Mouse (Mus musculus) thymus, postnatal 25 days (tissue): Measurements from ENCODE around the gene Ilf2.

Experiments used
- DNase-seq: peaks from one replicate; pipeline ENCODE4 v3.0.0; 2022

Gene Ilf2

DNA sequence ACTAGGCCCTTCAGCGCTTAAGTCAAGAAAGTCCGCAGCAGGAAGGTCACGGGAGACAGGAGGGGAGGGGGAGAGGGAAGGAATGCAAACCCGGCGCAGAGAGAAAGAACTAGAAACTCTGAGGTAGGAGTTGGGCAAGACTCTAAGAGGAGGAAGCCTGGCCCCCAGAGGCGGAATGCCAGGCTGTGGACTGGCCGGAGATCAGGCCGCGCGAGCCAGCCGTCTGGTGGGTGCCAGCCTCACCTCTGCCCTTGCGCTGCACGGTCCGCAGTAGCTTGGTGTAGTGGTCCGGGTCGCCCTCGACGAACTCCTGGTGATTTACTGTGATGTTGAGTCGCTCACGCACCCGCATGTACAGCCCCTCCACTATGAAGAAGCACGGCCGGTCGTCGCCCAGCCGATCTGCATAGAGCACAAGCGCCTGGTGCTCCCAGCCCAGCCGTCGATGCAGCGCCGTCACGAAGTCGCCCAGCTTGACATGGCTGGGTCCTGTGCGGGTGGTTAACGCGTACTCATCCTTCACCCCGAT, 11.3 kb upstream of the Ilf2 start:
- DNase-seq = no peak

DNA sequence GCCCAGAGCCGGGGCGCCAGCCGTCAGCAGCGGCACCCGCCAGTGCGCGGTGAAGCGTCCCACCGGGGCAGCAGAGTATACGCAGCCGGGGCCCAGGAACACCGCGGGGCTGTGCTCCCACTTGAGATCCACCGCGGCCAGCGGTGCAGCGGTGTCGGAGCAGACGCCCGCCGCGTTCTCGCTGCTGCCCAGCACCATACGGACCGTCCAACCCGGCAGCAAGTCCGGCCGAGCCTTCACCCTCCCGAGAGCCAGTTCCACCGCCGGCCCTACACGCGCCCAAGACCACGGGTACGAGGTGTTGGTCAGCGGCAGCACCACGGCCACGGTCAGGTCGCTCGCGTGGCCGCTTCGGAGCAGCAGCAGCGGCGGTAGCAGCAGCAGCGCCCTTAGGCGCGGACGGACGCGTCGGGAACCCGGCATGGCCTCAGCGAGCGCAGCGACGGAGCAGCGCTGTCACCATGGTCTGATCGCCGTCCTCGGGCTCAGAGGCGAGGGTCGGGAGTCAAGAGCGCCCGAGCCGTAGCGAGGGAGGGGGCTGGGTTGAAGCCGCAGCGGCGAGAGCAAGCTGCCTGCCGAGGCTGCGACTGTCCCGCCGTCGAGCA, 10.7 kb upstream of the Ilf2 start:
- peak; percentile 21 for DNase-seq

DNA sequence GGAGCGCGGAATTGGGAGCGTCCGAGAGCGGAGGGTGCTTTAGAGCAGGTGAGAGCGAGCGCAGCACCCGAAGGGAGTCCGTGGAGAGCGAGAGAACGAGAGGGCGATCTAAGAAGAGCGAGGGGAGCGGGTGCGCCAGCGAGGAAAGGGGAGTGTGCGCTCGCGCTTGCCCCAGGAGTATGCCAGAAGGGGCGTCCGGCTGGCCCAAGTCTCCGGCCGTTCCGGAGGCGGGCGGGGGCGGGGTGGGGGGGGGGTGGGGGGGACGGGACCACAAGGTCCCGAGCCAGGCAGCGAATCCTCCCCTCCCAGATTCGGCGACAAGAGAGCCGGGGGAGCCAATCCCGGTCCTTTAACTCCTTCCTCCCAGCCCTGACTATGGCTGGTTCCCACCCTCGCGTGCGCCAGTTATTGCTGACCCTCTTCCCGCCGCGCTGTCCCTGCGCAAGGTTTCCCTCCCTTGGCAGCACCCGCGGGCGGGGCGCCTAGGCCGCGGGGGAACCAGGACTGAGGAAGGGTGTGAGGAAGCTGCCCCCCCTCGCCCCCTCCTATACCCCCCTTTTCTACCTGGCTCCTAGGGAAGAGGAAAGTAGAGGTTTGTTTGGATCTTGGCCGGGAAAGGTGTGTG, 10.1 kb upstream of the Ilf2 start, which contains the start of gene Npr1:
Npr1 (minus strand) TSS at position 181 of the 625 bp plus-strand sequence.
- no peak for DNase-seq

DNA sequence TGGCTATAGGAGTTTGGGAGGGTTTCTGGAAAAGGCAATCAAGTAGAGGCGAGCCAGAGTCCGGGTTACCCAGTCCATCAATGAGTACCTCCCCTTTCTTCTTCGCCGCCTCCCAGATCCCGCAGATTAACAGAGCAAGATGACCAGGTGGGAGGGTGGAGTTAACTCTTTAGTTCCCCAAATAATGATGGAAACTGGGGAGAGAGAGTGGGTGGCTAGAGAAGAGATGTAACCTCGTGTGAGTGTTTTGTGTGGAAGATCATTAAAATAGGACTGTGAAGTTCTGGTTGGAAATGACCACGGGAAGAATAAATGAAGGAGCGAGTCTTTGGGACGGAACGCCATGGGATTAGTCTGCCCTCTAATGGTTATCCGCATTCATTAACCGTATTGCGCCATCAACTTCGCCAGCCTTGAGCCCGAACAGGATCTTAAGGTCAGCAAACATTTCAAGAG, 9.6 kb upstream of the Ilf2 start:
- peak; percentile 24 for DNase-seq

DNA sequence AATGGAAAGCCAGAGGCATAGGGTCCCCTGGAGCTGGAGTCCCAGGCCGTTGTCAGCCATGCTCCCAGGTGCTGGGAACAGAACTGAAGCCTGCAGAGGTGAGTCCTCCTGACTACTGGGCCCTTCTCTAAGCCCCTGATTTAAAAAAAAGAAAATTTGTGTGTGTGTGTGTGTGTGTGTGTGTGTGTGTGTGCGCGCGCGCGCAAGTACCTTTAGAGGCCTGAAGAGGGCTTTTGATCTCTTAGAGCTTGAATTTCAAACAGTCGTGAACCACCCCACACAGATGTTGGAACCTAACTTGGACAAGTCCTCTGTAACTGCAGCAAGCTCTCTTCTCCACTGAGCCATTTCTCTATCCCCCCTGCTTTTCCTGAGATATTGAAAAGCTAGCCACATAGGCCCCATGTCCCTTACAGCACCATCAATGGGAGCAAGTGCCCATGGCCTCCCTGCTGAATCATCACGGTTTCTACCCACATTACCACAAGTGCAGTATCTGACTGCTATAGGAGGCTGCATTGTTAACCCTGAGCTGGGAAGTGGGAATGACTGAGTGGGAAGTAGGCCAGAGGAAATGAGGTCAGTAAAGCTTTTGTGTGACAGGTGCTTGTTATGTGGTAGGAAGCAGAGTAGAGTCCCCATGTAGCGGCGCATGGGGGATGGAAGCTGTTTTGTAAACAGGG, 8.2 kb upstream of the Ilf2 start:
- DNase-seq = no peak

DNA sequence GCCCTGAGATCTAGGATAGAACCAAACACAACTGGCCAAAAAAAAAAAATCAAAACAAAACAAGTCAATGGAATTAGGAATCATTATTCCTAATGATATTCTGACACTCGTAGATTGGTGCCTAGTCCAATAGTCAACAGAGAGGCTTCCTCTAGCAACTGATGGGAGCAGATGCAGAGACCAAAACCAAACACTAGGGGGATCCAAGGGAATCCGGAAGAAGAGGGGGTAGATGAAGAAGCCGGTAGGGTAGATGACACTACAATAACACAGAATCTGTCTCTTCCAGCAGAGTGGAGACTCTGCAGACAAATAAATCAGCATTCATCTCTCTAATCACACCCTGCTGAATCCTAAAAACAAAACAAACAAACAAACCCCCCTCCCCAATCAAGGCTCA, 3.7 kb upstream of the Ilf2 start:
- DNase-seq = peak; percentile 78

DNA sequence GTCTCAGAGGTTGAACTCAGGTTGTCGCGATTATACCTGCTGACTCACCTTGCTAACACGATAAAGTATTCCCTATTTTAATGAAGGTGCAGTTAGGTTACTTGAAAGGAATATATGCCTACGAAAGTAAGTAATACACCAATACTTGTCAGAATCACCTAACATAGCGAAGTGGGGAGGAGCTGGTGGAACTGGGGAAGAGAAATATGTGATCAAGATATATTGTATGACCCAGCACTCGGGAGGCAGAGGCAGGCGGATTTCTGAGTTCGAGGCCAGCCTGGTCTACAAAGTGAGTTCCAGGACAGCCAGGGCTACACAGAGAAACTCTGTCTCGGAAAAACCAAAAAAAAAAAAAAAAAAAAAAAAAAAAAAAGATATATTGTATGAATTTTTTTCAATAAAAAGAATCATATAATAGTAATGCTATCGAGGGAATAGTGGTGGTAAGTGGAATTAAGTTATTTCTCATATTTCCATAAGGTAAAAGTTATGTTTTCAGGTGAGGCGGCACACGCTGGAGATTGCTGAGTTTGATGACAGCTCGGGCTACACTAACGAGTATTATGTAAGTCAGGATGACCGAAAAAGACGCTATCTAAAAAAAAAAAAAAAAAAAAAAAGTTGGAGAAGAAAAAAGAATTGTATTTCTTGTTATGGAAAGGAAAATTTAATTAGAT, 635 bp upstream of the Ilf2 start:
- DNase-seq = no peak

DNA sequence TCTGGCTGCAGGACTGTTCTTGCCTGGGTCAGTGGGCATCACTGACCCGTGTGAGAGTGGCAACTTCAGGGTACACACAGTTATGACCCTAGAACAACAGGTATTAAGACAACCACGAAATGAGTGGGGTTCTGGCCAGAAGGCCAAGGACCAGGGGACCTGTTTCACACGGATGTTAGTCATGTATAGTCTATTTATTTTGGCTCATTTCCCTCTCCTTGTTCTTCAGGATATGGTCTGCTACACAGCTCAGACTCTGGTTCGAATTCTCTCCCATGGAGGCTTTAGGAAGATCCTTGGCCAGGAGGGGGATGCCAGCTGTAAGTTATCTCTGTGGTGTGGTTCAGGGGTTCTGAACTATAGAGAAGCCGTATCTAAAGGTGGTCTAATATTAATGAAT, 11.1 kb downstream of the Ilf2 start:
- DNase-seq = no peak

DNA sequence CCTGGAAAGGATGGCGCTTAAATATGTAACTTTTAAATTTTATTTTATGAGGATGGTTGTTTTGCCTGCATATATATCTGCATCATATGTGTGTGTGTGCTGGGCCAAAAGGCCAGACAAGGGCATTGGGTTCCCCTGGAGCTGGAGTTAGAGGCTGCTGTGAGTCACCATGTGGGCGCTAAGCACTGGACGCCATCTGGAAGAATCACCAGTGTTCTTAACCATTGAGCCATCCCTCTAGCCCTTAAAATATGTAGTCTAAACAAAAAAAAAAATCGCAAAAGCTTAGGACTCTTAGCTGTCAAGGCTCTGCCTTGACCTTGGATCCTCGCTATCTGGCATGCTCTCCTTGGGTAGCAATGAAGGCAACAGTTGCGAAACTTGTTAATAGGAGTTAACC, 12.7 kb downstream of the Ilf2 start:
- no peak for DNase-seq

DNA sequence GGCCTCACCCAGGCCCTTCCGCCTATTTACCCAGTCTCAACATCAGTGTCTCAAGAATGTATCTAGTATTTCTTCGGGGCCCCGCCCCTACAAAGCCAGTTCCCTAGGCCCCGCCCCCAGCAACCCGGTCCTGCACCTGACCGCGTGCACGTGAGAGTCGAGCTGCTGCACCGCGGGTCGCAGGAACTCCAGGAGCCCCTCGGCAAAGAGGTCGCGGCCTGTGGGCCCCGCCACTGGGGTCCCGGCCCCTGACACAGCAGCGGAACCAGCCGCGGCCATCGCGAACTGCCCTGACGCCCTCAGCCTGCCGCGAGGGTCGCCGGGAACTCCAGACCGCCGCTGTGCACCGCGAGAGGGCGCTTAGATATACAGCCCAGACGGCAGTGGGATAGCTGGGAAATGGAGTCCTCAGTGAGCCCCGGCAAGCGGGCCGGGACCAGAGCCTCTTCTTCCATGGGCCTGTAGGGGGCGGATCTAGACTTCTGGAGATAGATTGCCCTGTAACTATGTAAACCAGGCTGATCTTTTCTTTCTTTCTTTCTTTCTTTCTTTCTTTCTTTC, 14.8 kb downstream of the Ilf2 start, which contains the start of gene Snapin:
Snapin (minus strand) TSS at position 338 of the 561 bp plus-strand sequence.
- DNase-seq = peak; percentile 96

DNA sequence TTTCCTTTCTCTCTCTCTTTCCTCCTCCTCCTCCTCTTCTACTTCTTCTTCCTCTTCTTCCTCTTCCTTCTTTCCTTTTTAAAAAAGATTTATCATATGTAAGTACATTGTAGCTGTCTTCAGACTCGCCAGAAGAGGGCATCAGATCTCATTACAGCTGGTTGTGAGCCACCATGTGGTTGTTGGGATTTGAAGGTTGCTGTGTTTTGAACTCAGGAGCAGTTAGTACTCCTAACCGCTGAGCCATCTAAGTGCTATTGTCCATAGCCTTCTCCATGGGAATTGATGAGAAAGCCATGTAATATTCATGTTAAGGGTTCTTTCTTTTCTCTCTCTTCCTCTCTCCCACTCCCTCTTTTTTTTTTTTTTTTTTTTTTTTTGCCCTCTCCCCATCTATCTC, 15.4 kb downstream of the Ilf2 start:
- DNase-seq = peak; percentile 58

DNA sequence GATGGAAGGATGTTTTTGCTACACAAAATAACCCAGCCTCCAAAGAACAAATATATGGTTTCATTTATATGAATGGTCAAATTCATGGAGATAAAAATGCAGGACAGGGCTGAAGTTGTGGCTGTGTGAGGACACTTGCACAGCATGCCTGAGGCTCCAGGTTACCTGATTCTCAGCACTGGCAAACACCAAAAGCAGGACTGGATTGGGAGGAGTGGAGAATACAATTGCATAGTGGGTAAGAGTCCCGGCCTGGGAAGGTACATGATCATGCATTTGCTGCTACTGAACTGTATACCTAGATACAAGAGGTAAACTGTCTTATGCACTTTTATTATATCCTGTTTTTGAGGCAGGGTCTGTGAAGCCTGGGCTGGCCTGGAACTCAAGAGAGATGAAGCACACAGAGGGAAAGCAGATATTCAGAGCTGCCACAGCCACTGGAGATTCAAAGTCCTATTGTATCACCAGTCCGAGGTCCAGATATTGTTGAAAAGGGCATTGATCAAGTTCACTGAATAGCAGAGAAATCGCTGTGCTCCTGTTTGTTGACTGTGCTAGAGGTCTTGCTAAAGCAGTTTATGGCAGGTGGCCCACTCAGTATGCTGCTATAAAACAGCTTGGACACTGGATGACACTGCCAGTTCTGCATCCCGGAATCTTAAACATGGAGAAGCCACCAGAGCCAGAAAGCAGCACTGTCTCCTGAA, 18.1 kb downstream of the Ilf2 start:
- no peak for DNase-seq

DNA sequence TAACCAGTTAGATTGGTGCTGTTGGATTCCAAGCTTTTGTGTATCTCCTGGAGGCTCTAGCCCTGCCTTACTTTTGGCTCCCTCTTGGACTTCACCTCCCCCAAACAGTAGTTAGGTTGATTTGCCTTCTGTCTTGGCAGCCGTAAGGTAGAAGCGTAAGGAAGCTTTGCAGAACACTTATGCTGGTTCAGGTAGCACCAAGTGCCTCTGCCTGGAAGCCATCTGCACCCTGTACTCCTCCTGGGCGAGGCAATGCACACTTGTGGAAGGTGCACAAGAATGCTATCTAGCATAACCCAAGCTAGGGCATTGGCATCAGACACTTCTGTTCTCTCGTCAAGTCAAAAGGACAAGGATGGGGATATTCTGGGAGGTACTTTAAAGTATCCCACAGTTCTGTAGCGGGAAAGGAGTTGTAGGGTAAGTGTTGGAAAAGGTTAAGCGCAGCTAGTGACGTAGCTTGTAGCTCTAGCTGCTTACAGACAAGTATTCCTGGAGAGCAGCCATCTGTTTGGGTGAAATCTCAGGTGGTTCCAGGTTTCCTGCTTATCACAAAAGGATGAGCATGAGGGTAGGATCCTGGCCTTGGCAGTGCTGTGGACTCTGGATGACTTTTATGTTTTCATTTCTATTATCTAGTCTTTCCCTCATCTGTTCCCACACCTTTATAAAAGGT, 20.1 kb downstream of the Ilf2 start:
- no peak for DNase-seq

DNA sequence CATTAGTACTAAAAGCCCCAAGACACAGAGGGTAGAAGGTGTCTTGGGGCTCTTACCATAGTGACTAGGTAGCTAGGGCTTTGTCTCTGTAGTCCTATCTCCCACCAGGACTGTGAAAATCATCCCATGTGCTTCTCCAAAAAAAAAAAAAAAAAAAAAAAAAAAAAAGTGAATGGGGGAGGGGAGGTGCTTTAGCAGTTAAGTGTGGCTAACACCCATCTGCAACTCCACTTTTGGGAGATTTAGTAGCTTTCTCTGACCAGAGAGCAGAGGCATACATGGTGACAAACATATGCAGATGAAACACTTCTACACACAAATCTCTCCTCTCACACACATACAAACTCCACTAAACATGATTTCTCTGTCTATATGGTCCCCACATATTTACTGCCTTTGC, 21.7 kb downstream of the Ilf2 start:
- DNase-seq = no peak

DNA sequence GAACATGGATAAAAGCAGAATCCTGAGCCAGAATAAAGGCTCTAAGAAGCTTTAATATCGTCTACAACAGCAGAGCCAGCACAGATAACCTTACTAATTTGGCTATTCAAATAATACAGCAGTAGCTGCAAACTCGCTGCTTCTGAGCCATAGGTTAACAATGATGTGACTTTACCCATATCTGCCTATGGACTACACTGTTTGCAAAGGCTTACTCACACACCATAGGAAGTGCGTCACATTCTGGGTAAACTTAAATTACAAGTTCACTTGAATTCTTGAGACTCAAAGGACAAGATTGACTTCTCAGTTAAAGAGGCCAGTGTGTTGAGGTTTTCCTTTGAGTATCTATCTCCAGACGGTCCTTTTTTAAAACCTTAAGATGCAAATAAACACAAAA, 27.5 kb downstream of the Ilf2 start:
- DNase-seq = no peak

DNA sequence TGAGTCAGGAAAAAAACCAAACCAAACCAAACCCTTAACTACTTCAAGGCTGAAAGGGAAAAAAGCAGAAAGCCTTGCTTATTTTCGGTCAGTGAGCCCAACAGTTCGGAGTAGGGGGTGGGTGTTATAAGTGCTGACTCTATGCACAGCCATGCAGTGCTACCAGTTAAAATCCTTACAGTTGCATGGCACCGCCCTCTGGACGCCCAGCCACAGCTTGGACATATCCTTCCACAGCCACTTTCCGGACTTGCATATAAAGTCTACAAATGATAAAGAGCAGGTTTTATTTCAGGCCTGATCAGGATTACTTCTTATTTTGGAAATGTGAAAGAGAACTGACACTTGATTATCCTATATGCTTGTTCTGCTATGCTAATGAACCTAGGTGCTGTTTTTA, 29.3 kb downstream of the Ilf2 start:
- DNase-seq = no peak

DNA sequence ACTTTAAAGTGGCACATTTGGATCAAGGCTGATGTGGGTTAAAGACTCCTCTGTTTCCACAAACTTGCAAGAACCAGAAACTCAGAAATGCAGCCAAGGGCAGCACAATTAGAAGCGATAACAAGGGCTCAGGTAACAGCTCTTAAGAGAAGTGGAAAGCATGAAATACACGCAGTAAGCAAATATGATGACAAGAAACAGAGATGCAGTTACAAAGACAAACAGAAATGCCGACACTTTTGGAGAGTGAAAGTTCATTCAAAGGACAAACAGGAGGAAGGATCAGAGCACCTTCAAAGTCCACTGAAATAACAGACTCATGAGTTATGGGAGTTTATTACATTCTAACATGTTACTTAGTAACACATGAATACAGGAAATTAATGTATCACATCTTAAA, 30.4 kb downstream of the Ilf2 start:
- DNase-seq = no peak

DNA sequence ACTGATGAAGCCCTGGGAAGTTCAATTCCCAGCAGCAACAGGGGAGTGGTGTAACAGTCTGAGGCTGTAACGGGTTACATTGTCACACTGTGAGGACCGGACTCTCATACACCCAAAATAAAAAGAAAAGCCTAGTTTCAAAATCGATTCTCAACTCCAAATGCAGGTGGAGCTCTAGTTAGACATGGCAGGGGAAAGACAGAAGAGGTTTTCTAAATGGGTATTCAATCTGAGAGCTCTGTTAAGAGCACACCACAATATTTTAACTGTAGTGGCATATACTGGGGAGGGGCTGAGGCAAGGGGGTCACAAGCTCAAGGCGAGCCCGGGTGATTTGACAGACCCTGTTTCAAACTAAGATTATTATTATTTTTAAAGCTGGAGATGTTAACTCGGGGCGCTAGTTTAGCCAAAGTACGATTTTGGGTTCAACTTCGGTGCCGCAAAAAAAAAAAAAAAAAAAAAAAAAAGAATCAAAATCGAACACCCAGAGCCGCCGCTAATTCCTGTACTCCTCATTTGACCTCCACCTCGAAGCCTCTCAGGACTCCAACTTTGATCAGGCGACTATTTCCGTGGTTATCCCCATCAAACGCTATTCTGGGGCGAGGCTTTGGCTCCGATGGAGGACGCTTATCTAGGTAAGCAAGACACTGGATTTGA, 32.5 kb downstream of the Ilf2 start:
- no peak for DNase-seq

DNA sequence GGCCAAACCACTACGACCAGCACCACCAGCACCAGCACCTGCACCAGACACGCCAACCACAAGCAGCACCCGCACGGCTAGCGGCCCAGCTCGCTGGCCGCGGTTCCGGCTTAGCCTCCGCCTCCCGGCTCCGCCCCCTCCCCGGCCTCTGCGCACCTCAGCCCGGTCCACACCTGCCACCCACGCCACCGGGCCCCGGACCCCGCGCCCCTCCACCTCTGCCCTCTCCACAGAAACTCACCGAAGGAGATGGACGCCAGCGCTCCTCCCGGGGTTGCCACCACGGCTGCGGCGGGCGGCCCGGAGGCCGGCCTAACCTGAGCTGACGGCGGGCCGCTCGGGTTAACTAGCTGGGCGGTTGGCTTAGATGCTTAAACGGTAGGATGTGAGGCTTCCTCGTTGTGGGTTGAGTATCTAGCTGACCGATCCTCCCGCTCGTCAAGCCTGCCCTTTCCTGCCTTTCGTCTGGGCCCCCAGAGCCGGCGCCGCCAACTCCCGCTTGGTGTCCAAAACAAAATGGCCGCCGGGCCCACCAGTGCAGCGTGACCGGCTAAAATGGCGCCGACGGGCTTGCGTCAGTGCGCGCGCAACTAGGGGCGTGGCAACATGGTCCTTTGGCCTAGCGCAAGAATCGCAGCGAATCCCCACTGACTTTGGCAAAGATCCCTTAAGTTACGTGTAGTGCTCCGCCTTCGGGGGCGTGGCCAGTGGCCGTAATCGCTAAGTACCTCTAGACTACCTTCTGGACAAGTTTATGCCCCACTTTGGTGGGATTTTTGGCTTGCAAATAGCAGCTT, 33.2 kb downstream of the Ilf2 start, which contains the start of gene Chtop:
Chtop (minus strand) TSS at position 549 of the 797 bp plus-strand sequence.
- DNase-seq = peak; percentile 99

DNA sequence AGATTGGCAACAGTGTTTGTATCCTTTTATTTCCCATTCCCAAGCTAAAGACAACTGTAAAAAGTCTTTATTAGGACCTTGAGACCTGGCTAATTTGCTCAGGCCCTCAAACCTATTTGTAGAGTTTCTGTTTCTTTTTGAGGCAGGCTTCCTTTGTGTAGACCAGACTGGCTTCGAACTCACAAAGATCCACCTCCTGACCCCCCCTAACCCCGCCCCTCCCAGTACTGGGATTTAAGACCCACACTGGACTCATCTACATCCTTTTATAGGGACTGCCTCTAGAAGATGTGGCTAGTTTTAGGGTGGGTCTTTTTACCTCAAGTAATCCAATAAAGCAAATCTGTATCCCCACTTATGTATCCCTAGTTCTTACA, 33.8 kb downstream of the Ilf2 start:
- DNase-seq = no peak
